Mouse (Mus musculus): Measurements from ENCODE around the gene Mum1l1. TPM values are rescaled to one million over a fixed set of nuclear protein-coding genes. Genes with fewer than 3 reads are reported as not detected.

Mum1l1 gene
- polyA plus RNA-seq, 1 experiment = 16.5 TPM

DNA sequence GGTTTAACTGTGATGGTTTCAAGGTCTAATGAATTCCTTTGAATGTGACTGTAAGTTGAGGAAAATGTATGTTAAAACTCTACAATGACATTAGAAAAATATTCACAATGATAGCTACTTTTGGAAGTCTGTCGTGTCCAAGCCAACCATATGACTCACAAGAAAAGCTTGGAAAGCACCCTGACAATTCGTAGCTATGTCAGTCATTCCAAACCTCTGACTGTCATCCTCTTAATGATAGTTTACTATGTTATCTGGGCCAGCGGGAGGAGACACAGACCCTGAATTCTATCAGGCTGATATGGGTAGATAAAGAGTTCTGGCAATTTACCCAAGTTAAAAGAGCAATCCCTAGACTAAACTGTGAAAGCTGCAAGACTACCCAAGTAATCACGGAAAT lies 11.0 kb downstream of the Mum1l1 start:
- peaks cover 5% of the 10 kb centered on the region; the same call in 1 of the 2 replicates for H3K4me1 ChIP-seq (ENCODE audit: control insufficient read depth, insufficient read depth, low read length)
- TF ChIP-seq CTCF (IDR thresholded peaks at IDR 0.05; ENCODE audit: borderline replicate concordance, insufficient read depth, low read length) (no peak), POLR2A (IDR thresholded peaks at IDR 0.05; ENCODE audit: low read depth, low read length) (no peak)
- H3K27ac ChIP-seq (ENCODE audit: insufficient read depth, low read length) = peak overlapping the region; percentile 88
- no peak overlapping the region for H3K4me3 ChIP-seq (ENCODE audit: insufficient read depth, low read length)

DNA sequence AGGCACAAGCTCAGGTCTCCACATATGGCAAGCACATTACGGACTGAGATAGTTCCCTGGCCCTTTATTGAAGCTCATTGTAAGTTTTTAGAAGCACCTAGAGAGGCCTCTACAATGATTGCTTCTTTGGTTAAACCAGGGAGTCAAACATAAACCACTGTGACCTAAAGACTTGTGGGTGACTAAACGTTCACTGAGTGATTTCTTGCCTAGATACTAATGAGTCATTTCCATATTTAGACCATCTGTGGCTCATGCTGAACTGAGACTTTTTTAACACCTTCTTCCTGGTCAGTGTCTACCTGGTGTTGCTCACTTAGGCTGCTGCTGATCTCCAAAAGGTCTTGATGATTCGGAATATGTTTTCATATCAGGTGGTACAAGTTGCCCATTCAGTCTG lies 12.1 kb downstream of the Mum1l1 start:
- H3K4me3 ChIP-seq (ENCODE audit: insufficient read depth, low read length) = no peak overlapping the region
- H3K4me1 ChIP-seq (ENCODE audit: control insufficient read depth, insufficient read depth, low read length) = peaks cover 5% of the 10 kb centered on the region; the same call in 1 of the 2 replicates
- H3K27ac ChIP-seq (ENCODE audit: insufficient read depth, low read length) = peak overlapping the region; percentile 57; the same call in 1 of the 2 replicates
- TF ChIP-seq CTCF (IDR thresholded peaks at IDR 0.05; ENCODE audit: borderline replicate concordance, insufficient read depth, low read length) = no peak
- no peak for TF ChIP-seq POLR2A (IDR thresholded peaks at IDR 0.05; ENCODE audit: low read depth, low read length)

DNA sequence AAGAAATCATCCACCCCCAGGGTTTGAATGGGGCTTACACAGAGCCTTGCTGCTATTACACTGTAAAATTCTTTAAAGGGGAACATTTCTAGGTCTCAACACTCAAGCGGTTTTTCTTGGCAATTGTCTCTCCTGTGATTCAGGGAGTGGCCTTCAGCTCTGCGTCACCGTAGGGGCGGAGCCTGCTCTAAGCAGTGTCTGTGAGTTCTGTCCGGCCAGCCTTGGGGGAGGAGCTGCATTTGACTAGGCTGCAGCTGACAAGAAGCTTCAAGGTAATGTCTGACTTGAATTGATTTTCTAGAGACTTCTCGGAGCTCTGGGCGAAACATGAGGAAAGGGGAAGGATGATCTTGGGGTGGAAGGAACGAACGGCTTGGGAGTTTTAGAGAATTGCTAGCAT lies 21.3 kb downstream of the Mum1l1 start:
- no peak overlapping the region for H3K27ac ChIP-seq (ENCODE audit: insufficient read depth, low read length)
- no peak for TF ChIP-seq POLR2A (IDR thresholded peaks at IDR 0.05; ENCODE audit: low read depth, low read length)
- no peak overlapping the region for H3K4me3 ChIP-seq (ENCODE audit: insufficient read depth, low read length)
- H3K4me1 ChIP-seq (ENCODE audit: control insufficient read depth, insufficient read depth, low read length) = no peaks in the 10 kb centered on the region

DNA sequence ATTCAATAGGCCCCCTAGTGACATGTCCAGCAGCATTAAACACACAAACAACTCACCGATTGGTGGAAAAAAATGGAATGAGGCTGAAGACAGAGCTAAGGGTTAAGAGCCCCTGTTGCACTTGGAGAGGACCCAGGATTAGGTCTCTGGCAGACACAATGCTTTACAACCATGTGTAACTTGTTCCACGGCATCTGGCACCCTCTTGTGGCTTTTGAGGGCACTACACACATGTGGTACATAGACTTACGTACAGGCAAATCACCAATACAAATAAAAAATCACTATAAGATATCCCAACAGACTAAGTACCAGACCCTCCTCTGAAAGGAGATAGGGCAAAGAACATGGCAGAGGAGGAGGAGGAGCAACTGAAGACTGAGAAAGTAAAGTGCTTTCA lies 37.5 kb downstream of the Mum1l1 start:
- Histone ChIP-seq H3K4me1 (ENCODE audit: control insufficient read depth, insufficient read depth, low read length) (no peaks in the 10 kb centered on the region), H3K27ac (ENCODE audit: insufficient read depth, low read length) (no peak overlapping the region), H3K4me3 (ENCODE audit: insufficient read depth, low read length) (no peak overlapping the region)
- TF ChIP-seq CTCF (IDR thresholded peaks at IDR 0.05; ENCODE audit: borderline replicate concordance, insufficient read depth, low read length) = no peak
- no peak for TF ChIP-seq POLR2A (IDR thresholded peaks at IDR 0.05; ENCODE audit: low read depth, low read length)

GRCm38 (mm10) chrX:139257072-139257471 lies 47.2 kb downstream of the Mum1l1 start:
- Histone ChIP-seq H3K4me3 (ENCODE audit: insufficient read depth, low read length) (no peak overlapping the region), H3K27ac (ENCODE audit: insufficient read depth, low read length) (no peak overlapping the region), H3K4me1 (ENCODE audit: control insufficient read depth, insufficient read depth, low read length) (no peaks in the 10 kb centered on the region)
- TF ChIP-seq CTCF (IDR thresholded peaks at IDR 0.05; ENCODE audit: borderline replicate concordance, insufficient read depth, low read length) = no peak
- no peak for TF ChIP-seq POLR2A (IDR thresholded peaks at IDR 0.05; ENCODE audit: low read depth, low read length)

- TF ChIP-seq POLR2A (IDR thresholded peaks at IDR 0.05; ENCODE audit: low read depth, low read length) = no peak
- no peak for TF ChIP-seq CTCF (IDR thresholded peaks at IDR 0.05; ENCODE audit: borderline replicate concordance, insufficient read depth, low read length)
- Histone ChIP-seq H3K4me1 (ENCODE audit: control insufficient read depth, insufficient read depth, low read length) (no peaks in the 10 kb centered on the region), H3K4me3 (ENCODE audit: insufficient read depth, low read length) (no peak overlapping the region), H3K27ac (ENCODE audit: insufficient read depth, low read length) (no peak overlapping the region)
Measured at GRCm38 (mm10) chrX:139281966-139282365, 72.1 kb downstream of the Mum1l1 start.

Other genes with a start within 250 kb of the Mum1l1 start
- gene Serpina7, start 124.8 kb upstream of the Mum1l1 start, polyA plus RNA-seq (2011; ENCODE audit: insufficient read length, low read depth, missing spikeins) = not detected in 2 replicates
- not detected in 2 replicates for gene 4930513O06Rik, start 123.8 kb upstream of the Mum1l1 start, polyA plus RNA-seq (2011; ENCODE audit: insufficient read length, low read depth, missing spikeins)
- not detected in 2 replicates for gene 4933428M09Rik, start 30.8 kb upstream of the Mum1l1 start, polyA plus RNA-seq (2011; ENCODE audit: insufficient read length, low read depth, missing spikeins)
- not detected in 2 replicates for gene Trap1a, start 123.6 kb downstream of the Mum1l1 start, polyA plus RNA-seq (2011; ENCODE audit: insufficient read length, low read depth, missing spikeins)

All from embryonic fibroblast, embryonic 13.5 days (primary cell).